Mouse (Mus musculus) megakaryocyte-erythroid progenitor cell, adult 5-6 weeks (primary cell): Measurements from ENCODE around the gene Palld. TPM values are rescaled to one million over a fixed set of nuclear protein-coding genes. Genes with fewer than 3 reads are reported as not detected.

Experiments
- total RNA-seq, 2 experiments: library from RNA; stranded (forward) in 1 of 2; stranded (reverse) in 1 of 2; fragments of 200-1000, 215-1000 nt in 1 of 2; fragments of >200 nt in 1 of 2; fragmentation: Nextera tagmentation in 1 of 2; gene quantifications; 2 replicates each; pipeline ENCODE4 v1.2.3; 2014 to 2017

Palld gene
- total RNA-seq, 2 experiments from 2014 or later, result 0.70 TPM; not detected in 1

Other genes starting within 250 kb of the Palld start
- gene Ddx60, start 25.4 kb upstream of the Palld start, total RNA-seq (2014; fragmentation: Nextera tagmentation), result 2.3 and 4.2 TPM in 2 replicates
- 4.6 and 6.3 TPM in 2 replicates for gene Ddx60, start 25.4 kb upstream of the Palld start, total RNA-seq (2017)
- gene Anxa10, start 220.5 kb upstream of the Palld start, total RNA-seq (2014; fragmentation: Nextera tagmentation), result not detected in 2 replicates
- gene Anxa10, start 220.5 kb upstream of the Palld start, total RNA-seq (2017), result not detected in 2 replicates